Mouse (Mus musculus) MEL (cell line): ENCODE results near the gene Olfr1115. TPM values are rescaled to one million over a fixed set of nuclear protein-coding genes. Genes with fewer than 3 reads are reported as not detected.
"Not testable (repeated sequence)": the region's sequence is repeated elsewhere in the genome, so short reads cannot be mapped to it uniquely, and the experiment has no call there.

Experiments used
- DNase-seq: peaks from one replicate; pipeline ENCODE4 v3.0.0; 2011; ENCODE audit warnings: low read depth, low spot score
- H3K27ac ChIP-seq: 2 replicates; pipeline ENCODE4 v1.5.1; 2012; ENCODE audit warnings: low read depth, mild to moderate bottlenecking, control low read depth, low read length, moderate library complexity; ENCODE audit not compliant: control insufficient read depth
- H3K27me3 ChIP-seq, 2 experiments: fragments of 150-350 bp in 1 of 2; sonication (generic) in 1 of 2; 2 replicates each; pipeline ENCODE4 v1.6.1; 2012; ENCODE audit warnings: low read length in 2 of 2, mild to moderate bottlenecking in 2 of 2, improper control_type of control experiment in 1 of 2, moderate library complexity in 1 of 2; ENCODE audit not compliant: insufficient read depth in 2 of 2, control insufficient read depth in 1 of 2
- H3K36me3 ChIP-seq, 2 experiments: 2 replicates each; pipeline ENCODE4 v1.6.1; 2012 to 2014; ENCODE audit warnings: low read length in 2 of 2, improper control_type of control experiment in 1 of 2, inconsistent platforms in 1 of 2, mild to moderate bottlenecking in 1 of 2; ENCODE audit not compliant: insufficient read depth in 2 of 2, control insufficient read depth in 1 of 2
- H3K4me1 ChIP-seq, 2 experiments: fragments of 150-350 bp in 1 of 2; sonication (generic) in 1 of 2; 2 replicates each; pipeline ENCODE4 v1.6.1; 2012; ENCODE audit warnings: low read length in 2 of 2, improper control_type of control experiment in 1 of 2, mild to moderate bottlenecking in 1 of 2; ENCODE audit not compliant: insufficient read depth in 2 of 2, control insufficient read depth in 1 of 2
- H3K4me3 ChIP-seq, 2 experiments: fragments of 150-350 bp in 1 of 2; sonication (generic) in 1 of 2; 2 replicates each; pipeline ENCODE4 v1.5.1; 2012; ENCODE audit warnings: low read depth in 2 of 2, low read length in 2 of 2, mild to moderate bottlenecking in 2 of 2, moderate library complexity in 2 of 2, control low read depth in 1 of 2, improper control_type of control experiment in 1 of 2; ENCODE audit not compliant: control insufficient read depth in 1 of 2, insufficient read depth in 1 of 2
- H3K79me2 ChIP-seq: 2 replicates; pipeline ENCODE4 v1.6.1; 2012; ENCODE audit warnings: mild to moderate bottlenecking, low read length, moderate library complexity; ENCODE audit not compliant: control insufficient read depth, poor library complexity, insufficient read depth
- H3K9ac ChIP-seq: 2 replicates; pipeline ENCODE4 v1.6.1; 2012; ENCODE audit warnings: low read depth, mild to moderate bottlenecking, control low read depth, low read length, moderate library complexity; ENCODE audit not compliant: control insufficient read depth, poor library complexity, severe bottlenecking
- H3K9me3 ChIP-seq: fragments of 150-350 bp; sonication (generic); replicated peaks from 2 replicates; pipeline ENCODE4 v1.6.1; 2012; ENCODE audit warnings: mild to moderate bottlenecking, low read length, improper control_type of control experiment, moderate library complexity; ENCODE audit not compliant: insufficient read depth
- CHD1 ChIP-seq: IDR thresholded peaks from 2 replicates; pipeline ENCODE4 v1.6.1; 2012; ENCODE audit warnings: low read depth, mild to moderate bottlenecking, inconsistent platforms, low read length, improper control_type of control experiment
- CHD2 ChIP-seq: IDR thresholded peaks from 2 replicates; pipeline ENCODE4 v1.6.1; 2011; ENCODE audit warnings: low read length, improper control_type of control experiment
- CTCF ChIP-seq, 3 experiments: IDR thresholded peaks in 2 of 3; conservative IDR thresholded peaks in 1 of 3; 2 replicates each; pipeline ENCODE4 v1.5.1; 2011 to 2012; ENCODE audit warnings: low read length in 3 of 3, low read depth in 2 of 3, mild to moderate bottlenecking in 2 of 3, improper control_type of control experiment in 1 of 3, inconsistent platforms in 1 of 3, mixed read lengths in 1 of 3, moderate library complexity in 1 of 3; ENCODE audit not compliant: control insufficient read depth in 1 of 3, insufficient read depth in 1 of 3, poor library complexity in 1 of 3, severe bottlenecking in 1 of 3
- E2F4 ChIP-seq: IDR thresholded peaks from 2 replicates; pipeline ENCODE4 v1.6.1; 2011; ENCODE audit warnings: low read depth, low read length, improper control_type of control experiment, borderline replicate concordance
- ELF1 ChIP-seq: IDR thresholded peaks from 2 replicates; pipeline ENCODE4 v1.6.1; 2014; ENCODE audit warnings: low read depth, mild to moderate bottlenecking, inconsistent platforms, low read length, improper control_type of control experiment, moderate library complexity
- EP300 ChIP-seq, 2 experiments: IDR thresholded peaks; 2 replicates each; pipeline ENCODE4 v1.6.1; 2011; ENCODE audit warnings: improper control_type of control experiment in 2 of 2, low read length in 2 of 2, low read depth in 1 of 2, mild to moderate bottlenecking in 1 of 2
- ETS1 ChIP-seq: IDR thresholded peaks from 2 replicates; pipeline ENCODE4 v1.6.1; 2012; ENCODE audit warnings: low read depth, mild to moderate bottlenecking, inconsistent platforms, low read length, improper control_type of control experiment, moderate library complexity
- GABPA ChIP-seq: IDR thresholded peaks from 2 replicates; pipeline ENCODE4 v1.6.1; 2012; ENCODE audit warnings: low read depth, mild to moderate bottlenecking, inconsistent platforms, low read length, improper control_type of control experiment, moderate library complexity
- HCFC1 ChIP-seq: IDR thresholded peaks from 2 replicates; pipeline ENCODE4 v1.6.1; 2012; ENCODE audit warnings: low read depth, mild to moderate bottlenecking, inconsistent platforms, low read length, improper control_type of control experiment, moderate library complexity
- JUND ChIP-seq: IDR thresholded peaks from 2 replicates; pipeline ENCODE4 v1.6.1; 2011; ENCODE audit warnings: low read depth, mild to moderate bottlenecking, improper control_type of control experiment, low read length
- KAT2A ChIP-seq: conservative IDR thresholded peaks from 2 replicates; pipeline ENCODE4 v1.6.1; 2012; ENCODE audit warnings: low read depth, low read length, improper control_type of control experiment, inconsistent platforms
- MAZ ChIP-seq: IDR thresholded peaks from 2 replicates; pipeline ENCODE4 v1.6.1; 2012; ENCODE audit warnings: low read depth, mild to moderate bottlenecking, inconsistent platforms, low read length, improper control_type of control experiment
- MYB ChIP-seq: IDR thresholded peaks from 2 replicates; pipeline ENCODE4 v1.6.1; 2011; ENCODE audit warnings: mild to moderate bottlenecking, low read depth, low read length, improper control_type of control experiment
- POLR2A ChIP-seq, 2 experiments: IDR thresholded peaks; 2 replicates each; pipeline ENCODE4 v1.6.1; 2011 to 2012; ENCODE audit warnings: low read length in 2 of 2, mild to moderate bottlenecking in 2 of 2, control low read depth in 1 of 2, improper control_type of control experiment in 1 of 2, low read depth in 1 of 2, moderate library complexity in 1 of 2; ENCODE audit not compliant: control insufficient read depth in 1 of 2, insufficient read depth in 1 of 2, poor library complexity in 1 of 2
- POLR2AphosphoS5 ChIP-seq: IDR thresholded peaks from 2 replicates; pipeline ENCODE4 v1.6.1; 2012; ENCODE audit warnings: low read depth, borderline replicate concordance, mild to moderate bottlenecking, inconsistent platforms, low read length, moderate library complexity, mixed read lengths
- RCOR1 ChIP-seq: IDR thresholded peaks from 2 replicates; pipeline ENCODE4 v1.6.1; 2012; ENCODE audit warnings: low read depth, mild to moderate bottlenecking, inconsistent platforms, low read length, improper control_type of control experiment
- UBTF ChIP-seq: IDR thresholded peaks from 2 replicates; pipeline ENCODE4 v1.6.1; 2012; ENCODE audit warnings: low read depth, mild to moderate bottlenecking, inconsistent platforms, low read length, improper control_type of control experiment, moderate library complexity, borderline replicate concordance; ENCODE audit not compliant: insufficient read depth
- USF2 ChIP-seq, 2 experiments: IDR thresholded peaks; 2 replicates each; pipeline ENCODE4 v1.6.1; 2011 to 2012; ENCODE audit warnings: improper control_type of control experiment in 2 of 2, low read length in 2 of 2, borderline replicate concordance in 1 of 2, inconsistent platforms in 1 of 2, low read depth in 1 of 2, mild to moderate bottlenecking in 1 of 2; ENCODE audit not compliant: insufficient read depth in 1 of 2
- ZMIZ1 ChIP-seq: IDR thresholded peaks from 2 replicates; pipeline ENCODE4 v1.6.1; 2012; ENCODE audit warnings: low read depth, mild to moderate bottlenecking, inconsistent platforms, low read length, improper control_type of control experiment, moderate library complexity
- ZNF384 ChIP-seq: IDR thresholded peaks from 2 replicates; pipeline ENCODE4 v1.6.1; 2012; ENCODE audit warnings: low read depth, mild to moderate bottlenecking, inconsistent platforms, low read length, improper control_type of control experiment
- polyA plus RNA-seq, 2 experiments: library from polyadenylated mRNA; stranded (reverse) in 1 of 2; unstranded in 1 of 2; fragments of >175 nt in 1 of 2; fragments of >200 nt in 1 of 2; gene quantifications; 2 replicates each; pipeline versions ENCODE4 v1.2.1 to v1.2.4; 2012; ENCODE audit warnings: low replicate concordance in 2 of 2, low read depth in 1 of 2; ENCODE audit not compliant: insufficient read length in 2 of 2, insufficient read depth in 1 of 2, missing spikeins in 1 of 2
- total RNA-seq: library from RNA; depleted of rRNA; stranded (reverse); fragments of 300-350 nt; gene quantifications from 2 replicates; pipeline ENCODE4 v1.2.3, GENCODE M21; 2012; rRNA removed

Olfr1115 gene
- total and polyA plus RNA-seq, 3 experiments, result not detected

DNA sequence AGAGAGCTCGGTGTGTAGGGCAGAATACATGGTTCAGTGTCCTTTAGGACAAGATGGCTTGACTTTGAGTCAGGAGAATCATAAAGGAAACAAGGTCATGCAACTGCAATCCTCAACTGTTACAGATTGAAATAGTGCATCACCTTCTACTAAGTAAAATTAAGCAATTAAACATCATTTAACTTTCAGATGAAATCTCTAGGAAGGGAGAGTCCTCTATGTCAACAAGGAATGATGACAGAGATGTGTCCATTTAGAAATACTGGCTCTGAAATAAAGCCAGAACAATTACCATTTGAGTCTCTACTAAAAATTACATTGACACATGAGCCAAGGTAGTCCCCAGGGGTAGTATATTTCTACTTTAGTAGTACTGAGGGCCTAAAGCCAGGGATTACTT is 19.4 kb downstream of the Olfr1115 start, which contains the start of gene Olfr1116:
Gene Olfr1116, plus strand, starts transcription at position 301 of the 400 bp plus-strand sequence.
- no peak for DNase-seq
- Histone ChIP-seq H3K36me3 (no peaks in the 10 kb centered on the region), H3K27me3 (no peaks in the 10 kb centered on the region), H3K9me3 (no peaks in the 10 kb centered on the region), H3K4me3 (no peak within 1 kb of the TSS), H3K4me1 (no peaks in the 10 kb centered on the region), H3K9ac (no peak within 1 kb of the TSS), H3K27ac (no peak within 1 kb of the TSS), H3K79me2 (no peaks in the 10 kb centered on the region)
- no peak for TF ChIP-seq POLR2AphosphoS5
- TF ChIP-seq JUND, result no peak
- TF ChIP-seq USF2 (IDR thresholded peaks at IDR 0.05; ENCODE audit: borderline replicate concordance in 1 of 2, insufficient read depth in 1 of 2, low read depth in 1 of 2, low read length in 2 of 2), result no peak
- TF ChIP-seq ZMIZ1, result no peak
- TF ChIP-seq MYB, result no peak
- TF ChIP-seq POLR2A (IDR thresholded peaks at IDR 0.05; ENCODE audit: control insufficient read depth in 1 of 2, insufficient read depth in 1 of 2, low read depth in 1 of 2, low read length in 2 of 2, poor library complexity in 1 of 2), result no peak
- TF ChIP-seq UBTF, result no peak
- no peak for TF ChIP-seq CTCF (IDR thresholded peaks at IDR 0.05 in 2 of 3, conservative IDR thresholded peaks at IDR 0.05 in 1 of 3; ENCODE audit: control insufficient read depth in 1 of 3, insufficient read depth in 1 of 3, low read depth in 2 of 3, low read length in 3 of 3, poor library complexity in 1 of 3, severe bottlenecking in 1 of 3)
- TF ChIP-seq ELF1, result no peak
- TF ChIP-seq KAT2A, result no peak
- TF ChIP-seq MAZ, result no peak
- no peak for TF ChIP-seq GABPA
- TF ChIP-seq E2F4, result no peak
- no peak for TF ChIP-seq CHD2
- no peak for TF ChIP-seq CHD1
- no peak for TF ChIP-seq ZNF384
- TF ChIP-seq HCFC1, result no peak
- no peak for TF ChIP-seq ETS1
- TF ChIP-seq RCOR1, result no peak
- TF ChIP-seq EP300 (IDR thresholded peaks at IDR 0.05; ENCODE audit: low read depth in 1 of 2, low read length in 2 of 2), result no peak

DNA sequence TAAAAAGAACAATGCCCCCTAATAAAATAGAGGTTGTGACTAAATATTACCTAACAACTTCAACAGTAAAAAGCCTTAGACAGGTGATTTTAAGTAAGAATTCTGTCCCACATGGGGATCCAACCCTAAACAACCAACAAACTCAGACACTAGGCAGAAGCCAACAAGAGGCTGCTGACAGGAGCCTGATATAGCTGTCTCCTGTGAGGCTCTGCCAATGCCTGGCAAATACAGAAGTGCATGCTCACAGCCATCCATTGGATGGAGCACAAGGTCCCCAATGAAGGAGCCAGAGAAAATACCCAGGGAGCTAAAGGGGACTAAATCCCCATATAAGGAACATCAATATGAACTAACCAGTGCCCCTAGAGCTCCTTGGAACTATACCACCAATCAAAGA is 46.2 kb downstream of the Olfr1115 start:
- H3K4me1 ChIP-seq, H3K9me3 ChIP-seq, H3K36me3 ChIP-seq, H3K27me3 ChIP-seq, H3K27ac ChIP-seq, H3K9ac ChIP-seq, DNase-seq, H3K79me2 ChIP-seq, H3K4me3 ChIP-seq: not testable (repeated sequence)

Other genes with a start within 250 kb of the Olfr1115 start
- not detected in 2 replicates for gene Olfr1102, start 249.6 kb upstream of the Olfr1115 start, total RNA-seq
- gene Olfr1102, start 249.6 kb upstream of the Olfr1115 start, polyA plus RNA-seq, result not detected
- not detected in 2 replicates for gene Olfr1104, start 220.9 kb upstream of the Olfr1115 start, total RNA-seq
- gene Olfr1104, start 220.9 kb upstream of the Olfr1115 start, polyA plus RNA-seq, result not detected
- gene Olfr1105, start 211.5 kb upstream of the Olfr1115 start, total RNA-seq, result not detected in 2 replicates
- gene Olfr1105, start 211.5 kb upstream of the Olfr1115 start, polyA plus RNA-seq, result not detected
- not detected in 2 replicates for gene Olfr1106, start 195.7 kb upstream of the Olfr1115 start, total RNA-seq
- gene Olfr1106, start 195.7 kb upstream of the Olfr1115 start, polyA plus RNA-seq, result not detected
- not detected in 2 replicates for gene Olfr1107, start 172.2 kb upstream of the Olfr1115 start, total RNA-seq
- gene Olfr1107, start 172.2 kb upstream of the Olfr1115 start, polyA plus RNA-seq, result not detected
- not detected in 2 replicates for gene Olfr1109, start 152.0 kb upstream of the Olfr1115 start, total RNA-seq
- not detected for gene Olfr1109, start 152.0 kb upstream of the Olfr1115 start, polyA plus RNA-seq
- gene Olfr259, start 133.4 kb upstream of the Olfr1115 start, total RNA-seq, result not detected in 2 replicates
- gene Olfr259, start 133.4 kb upstream of the Olfr1115 start, polyA plus RNA-seq, result not detected
- gene Olfr1110, start 107.7 kb upstream of the Olfr1115 start, total RNA-seq, result not detected in 2 replicates
- gene Olfr1110, start 107.7 kb upstream of the Olfr1115 start, polyA plus RNA-seq, result not detected
- not detected in 2 replicates for gene Olfr1111, start 95.4 kb upstream of the Olfr1115 start, total RNA-seq
- gene Olfr1111, start 95.4 kb upstream of the Olfr1115 start, polyA plus RNA-seq, result not detected
- not detected in 2 replicates for gene Olfr1112, start 60.2 kb upstream of the Olfr1115 start, total RNA-seq
- gene Olfr1112, start 60.2 kb upstream of the Olfr1115 start, polyA plus RNA-seq, result not detected
- gene Olfr1113, start 39.0 kb upstream of the Olfr1115 start, total RNA-seq, result not detected in 2 replicates
- gene Olfr1113, start 39.0 kb upstream of the Olfr1115 start, polyA plus RNA-seq, result not detected
- gene Olfr1116, start 19.5 kb downstream of the Olfr1115 start, total RNA-seq, result not detected in 2 replicates
- under 1 TPM in 1 of 2 experiments, not detected in 1; 0.01 TPM for gene Olfr1116, start 19.5 kb downstream of the Olfr1115 start, polyA plus RNA-seq
- gene Olfr1118, start 59.6 kb downstream of the Olfr1115 start, total RNA-seq, result not detected in 2 replicates
- gene Olfr1118, start 59.6 kb downstream of the Olfr1115 start, polyA plus RNA-seq, result not detected
- not detected in 2 replicates for gene Olfr1120, start 106.8 kb downstream of the Olfr1115 start, total RNA-seq
- not detected for gene Olfr1120, start 106.8 kb downstream of the Olfr1115 start, polyA plus RNA-seq
- not detected in 2 replicates for gene Olfr1121, start 121.9 kb downstream of the Olfr1115 start, total RNA-seq
- gene Olfr1121, start 121.9 kb downstream of the Olfr1115 start, polyA plus RNA-seq, result not detected
- gene Olfr1122, start 137.8 kb downstream of the Olfr1115 start, total RNA-seq, result not detected in 2 replicates
- gene Olfr1122, start 137.8 kb downstream of the Olfr1115 start, polyA plus RNA-seq, result not detected
- not detected in 2 replicates for gene Olfr1123, start 168.6 kb downstream of the Olfr1115 start, total RNA-seq
- gene Olfr1123, start 168.6 kb downstream of the Olfr1115 start, polyA plus RNA-seq, result not detected
- not detected in 2 replicates for gene Olfr1124, start 182.3 kb downstream of the Olfr1115 start, total RNA-seq
- not detected for gene Olfr1124, start 182.3 kb downstream of the Olfr1115 start, polyA plus RNA-seq
- not detected in 2 replicates for gene Olfr1126, start 205.9 kb downstream of the Olfr1115 start, total RNA-seq
- gene Olfr1126, start 205.9 kb downstream of the Olfr1115 start, polyA plus RNA-seq, result not detected
- gene Pramel7, start 249.1 kb downstream of the Olfr1115 start, total RNA-seq, result not detected in 2 replicates
- gene Pramel7, start 249.1 kb downstream of the Olfr1115 start, polyA plus RNA-seq, result not detected